ENCODE assay signal across 14 mouse cellular contexts in the genomic region with DNA sequence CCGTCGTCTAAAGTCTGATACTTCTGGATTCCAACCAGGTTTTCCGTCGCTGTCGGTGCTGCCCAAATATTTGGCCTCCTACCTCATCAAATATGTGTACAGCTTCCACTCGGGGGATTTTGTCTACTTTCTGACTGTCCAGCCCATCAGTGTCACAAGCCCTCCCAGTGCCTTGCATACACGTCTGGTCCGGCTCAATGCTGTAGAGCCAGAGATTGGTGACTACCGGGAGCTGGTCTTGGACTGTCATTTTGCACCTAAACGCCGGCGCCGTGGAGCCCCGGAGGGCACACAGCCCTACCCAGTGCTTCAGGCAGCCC. TPM values are rescaled to one million over a fixed set of nuclear protein-coding genes. Genes with fewer than 3 reads are reported as not detected.
DNase-seq lines count a peak whose midpoint lies in the region; ATAC-seq lines count a peak whose summit lies in the region.
"Had no signal": no experiment of that assay in that cellular context is flagged by ENCODE, and none has a peak within 500 bp of the region (broad histone marks: within the 10 kb centered on the region; RNA-seq: fewer than 3 reads in every experiment).

No protein-coding gene starts in this region.

- ATAC-seq in lung, embryonic 15.5 days (ENCODE audit: borderline replicate concordance, extremely low read depth, low FRiP score, low TSS enrichment) = no peak
- ATAC-seq in heart, embryonic 13.5 days (ENCODE audit: extremely low read depth, insufficient number of reproducible peaks, low FRiP score, low TSS enrichment) = no peak
- ATAC-seq: forebrain, embryonic 16.5 days had no signal

- H3K4me3 ChIP-seq in lung, embryonic 15.5 days = peak overlapping the region; percentile 46
- H3K4me3 ChIP-seq in heart, embryonic 13.5 days = peak overlapping the region; percentile 51
- H3K4me3 ChIP-seq: midbrain, embryonic 12.5 days had no signal

- H3K9me3 ChIP-seq in lung, embryonic 15.5 days = no peaks in the 10 kb centered on the region
- H3K9me3 ChIP-seq in heart, embryonic 13.5 days = no peaks in the 10 kb centered on the region
- H3K9me3 ChIP-seq: midbrain, embryonic 12.5 days had no signal

- H3K4me1 ChIP-seq in lung, embryonic 15.5 days = peaks cover 43% of the 10 kb centered on the region
- peaks cover 41% of the 10 kb centered on the region for H3K4me1 ChIP-seq in heart, embryonic 13.5 days

- H3K9ac ChIP-seq in lung, embryonic 15.5 days = peak overlapping the region; percentile 20; the same call in 1 of the 2 replicates
- H3K9ac ChIP-seq in heart, embryonic 13.5 days = peak overlapping the region; percentile 82

- H3K4me2 ChIP-seq in lung, embryonic 15.5 days = peak overlapping the region; percentile 87
- peak overlapping the region; percentile 83 for H3K4me2 ChIP-seq in heart, embryonic 13.5 days

- 53% methylated on average over 14 of the region's 14 CpGs for WGBS in lung, embryonic 15.5 days
- WGBS in heart, embryonic 13.5 days = 64% methylated on average over 14 of the region's 14 CpGs

- peaks cover 10% of the 10 kb centered on the region for H3K27me3 ChIP-seq in lung, embryonic 15.5 days
- H3K27me3 ChIP-seq in heart, embryonic 13.5 days (replicated peaks) = peaks cover 15% of the 10 kb centered on the region; the same call in 1 of the 2 replicates

- DNase-seq in heart, adult 11 months = peak; percentile 94
- DNase-seq in heart, postnatal 4 days = no peak
- no peak for DNase-seq in lung, postnatal 4 days
- DNase-seq in lung, postnatal 10 days = peak; percentile 21
- DNase-seq in gastrocnemius, adult 8-10 months (ENCODE audit: low spot score in 2 of 2) = no peak
- no peak for DNase-seq in right cerebral cortex, postnatal 36 days (ENCODE audit: low spot score in 2 of 2)
- DNase-seq: thymus, adult 18-20 months had no signal

- no peaks in the 10 kb centered on the region for H3K36me3 ChIP-seq in lung, embryonic 15.5 days
- peaks cover 3% of the 10 kb centered on the region; the same call in 1 of the 2 replicates for H3K36me3 ChIP-seq in heart, embryonic 13.5 days
- H3K36me3 ChIP-seq: midbrain, embryonic 12.5 days had no signal

- H3K27ac ChIP-seq in lung, embryonic 15.5 days = 0 out of 2 replicates have a peak overlapping the region, but pooled peaks have one; percentile 7
- H3K27ac ChIP-seq in heart, embryonic 13.5 days (replicated peaks) = peak overlapping the region; percentile 46
- H3K27ac ChIP-seq: midbrain, embryonic 12.5 days had no signal

RNA-seq across cellular contexts. Expression of gene Mst1r, which starts 1.1 kb away (rescaled TPM):
- total RNA-seq in heart, postnatal 4 days (2021) = 1 to 10 TPM; 2.9 to 3.1 TPM
- polyA plus RNA-seq in lung, embryonic 15.5 days (2015; fragmentation: Nextera tagmentation; extraction: Ambion mirVana) = 4.4 TPM in 2 replicates
- polyA plus RNA-seq in heart, embryonic 13.5 days (2015; fragmentation: Nextera tagmentation; extraction: Ambion mirVana) = 2.7 and 4.1 TPM in 2 replicates
- total RNA-seq in gastrocnemius, adult 8-10 months (2022) = 1 to 10 TPM in 1 of 4 experiments, under 1 TPM in 3; 0.43 to 1.4 (median 0.82) TPM

RNA-seq across cellular contexts. Expression of gene Mon1a, which starts 19.8 kb away (rescaled TPM):
- total RNA-seq in heart, postnatal 4 days (2021) = 1 to 10 TPM; 6.1 TPM
- 11.0 and 12.6 TPM in 2 replicates for polyA plus RNA-seq in lung, embryonic 15.5 days (2015; fragmentation: Nextera tagmentation; extraction: Ambion mirVana)
- 8.1 and 9.1 TPM in 2 replicates for polyA plus RNA-seq in heart, embryonic 13.5 days (2015; fragmentation: Nextera tagmentation; extraction: Ambion mirVana)
- 10 to 100 TPM; 10.8 to 14.7 (median 11.9) TPM for total RNA-seq in gastrocnemius, adult 8-10 months (2022)

RNA-seq across cellular contexts. Expression of gene Actl11, which starts 20.5 kb away (rescaled TPM):
- not detected for total RNA-seq in heart, postnatal 4 days (2021)
- polyA plus RNA-seq in lung, embryonic 15.5 days (2015; fragmentation: Nextera tagmentation; extraction: Ambion mirVana) = not detected in 2 replicates
- not detected in 2 replicates for polyA plus RNA-seq in heart, embryonic 13.5 days (2015; fragmentation: Nextera tagmentation; extraction: Ambion mirVana)
- not detected for total RNA-seq in gastrocnemius, adult 8-10 months (2022)
- total RNA-seq: layer of hippocampus, postnatal 10 days had no signal
- polyA plus RNA-seq: C2C12; forebrain, embryonic 16.5 days; hindbrain, embryonic 11.5 days; midbrain, embryonic 12.5 days had no signal

RNA-seq across cellular contexts. Expression of gene Camkv, which starts 27.7 kb away (rescaled TPM):
- not detected for total RNA-seq in heart, postnatal 4 days (2021)
- 2.8 and 3.1 TPM in 2 replicates for polyA plus RNA-seq in lung, embryonic 15.5 days (2015; fragmentation: Nextera tagmentation; extraction: Ambion mirVana)
- polyA plus RNA-seq in heart, embryonic 13.5 days (2015; fragmentation: Nextera tagmentation; extraction: Ambion mirVana) = 0.63 and 1.0 TPM in 2 replicates
- total RNA-seq in gastrocnemius, adult 8-10 months (2022) = under 1 TPM; 0.20 to 0.46 (median 0.35) TPM

RNA-seq across cellular contexts. Expression of gene Rbm6, which starts 34.7 kb away (rescaled TPM):
- total RNA-seq in heart, postnatal 4 days (2021) = 10 to 100 TPM; 40.3 to 40.6 TPM
- 68.7 and 74.0 TPM in 2 replicates for polyA plus RNA-seq in lung, embryonic 15.5 days (2015; fragmentation: Nextera tagmentation; extraction: Ambion mirVana)
- polyA plus RNA-seq in heart, embryonic 13.5 days (2015; fragmentation: Nextera tagmentation; extraction: Ambion mirVana) = 46.5 and 48.4 TPM in 2 replicates
- total RNA-seq in gastrocnemius, adult 8-10 months (2022) = 10 to 100 TPM; 17.3 to 20.0 (median 18.0) TPM

Comparison
In these comparisons a context has a peak if more than half of its experiments do, and no peak if none do; other contexts are left out.
1. DNase-seq: peak in heart, adult 11 months (single experiment) and lung, postnatal 10 days (single experiment); none in heart, postnatal 4 days (single experiment), lung, postnatal 4 days (0 of 2), gastrocnemius, adult 8-10 months (0 of 2) and right cerebral cortex, postnatal 36 days (0 of 2).